Mouse (Mus musculus) C2C12 (cell line): Measurements from ENCODE around the gene 1700017B05Rik.

Experiments
- CTCF ChIP-seq: IDR thresholded peaks from one replicate; pipeline ENCODE4 v1.5.1; 2011; ENCODE audit not compliant: control insufficient read depth, insufficient read depth, insufficient read length
- FOSL1 ChIP-seq: IDR thresholded peaks from one replicate; pipeline ENCODE4 v1.8.0; 2011; ENCODE audit warnings: mild to moderate bottlenecking, low read length; ENCODE audit not compliant: poor library complexity, insufficient read depth, severe bottlenecking
- MAX ChIP-seq: IDR thresholded peaks from one replicate; pipeline ENCODE4 v1.6.1; 2011; ENCODE audit warnings: mild to moderate bottlenecking, control low read depth
- MYOD1 ChIP-seq: IDR thresholded peaks from one replicate; pipeline ENCODE4 v1.6.1; 2011; ENCODE audit warnings: low read depth; ENCODE audit not compliant: control insufficient read depth, insufficient read length
- MYOG ChIP-seq: IDR thresholded peaks from one replicate; pipeline ENCODE4 v1.6.1; 2011; ENCODE audit not compliant: control insufficient read depth, insufficient read length; ENCODE audit errors: extremely low read depth

DNA sequence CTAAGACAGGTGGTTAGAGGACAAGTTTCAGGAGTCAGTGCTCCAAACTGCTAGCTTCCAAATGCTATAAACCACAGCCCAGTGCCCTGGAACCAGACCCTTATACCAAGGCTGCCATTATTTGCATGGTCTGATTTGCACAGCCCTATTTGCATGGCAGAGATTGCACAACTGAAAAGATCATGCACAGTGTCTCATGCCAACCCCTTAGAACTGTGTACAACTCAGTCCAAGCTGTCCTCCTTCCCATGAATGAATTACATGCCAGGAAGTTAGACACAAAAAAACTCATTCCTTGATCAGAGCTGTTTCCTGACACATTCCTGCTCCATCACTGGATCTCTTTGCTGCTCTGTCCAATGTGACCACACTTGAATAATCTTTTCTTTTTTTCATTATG, 39.1 kb downstream of the 1700017B05Rik start:
- TF ChIP-seq MYOG (no peak), CTCF (no peak), MAX (no peak), MYOD1 (no peak), FOSL1 (no peak)
